Mouse (Mus musculus) lung, embryonic 16.5 days (tissue): ENCODE data around the gene Ddx39b. TPM values are rescaled to one million over a fixed set of nuclear protein-coding genes. Genes with fewer than 3 reads are reported as not detected.
A peak's percentile ranks its signal among the peaks of the same experiment; 100 is the strongest.

ENCODE experiments used
- ATAC-seq: fragments of 200-750 bp; cut with Nextera tagmentation; 2 replicates; pipeline ENCODE4 v1.8.0; 2017; ENCODE audit warnings: low read depth, mild to moderate bottlenecking, moderate library complexity
- H3K27ac ChIP-seq: fragments of 300-500 bp; sonication (generic); 2 replicates; pipeline ENCODE4 v1.5.1; 2014; ENCODE audit warnings: mild to moderate bottlenecking, control low read depth, low read length
- H3K27me3 ChIP-seq: fragments of 300-500 bp; sonication (generic); 2 replicates; pipeline ENCODE4 v1.6.1; 2014; ENCODE audit warnings: low read depth, low read length, mixed read lengths; ENCODE audit not compliant: control insufficient read depth, insufficient read depth
- H3K36me3 ChIP-seq: fragments of 300-500 bp; sonication (generic); 2 replicates; pipeline ENCODE4 v1.6.1; 2014; ENCODE audit warnings: low read length; ENCODE audit not compliant: control insufficient read depth, insufficient read depth
- H3K4me1 ChIP-seq: fragments of 300-500 bp; sonication (generic); replicated peaks from 2 replicates; pipeline ENCODE4 v1.6.1; 2014; ENCODE audit warnings: low read length, mixed read lengths; ENCODE audit not compliant: control insufficient read depth, insufficient read depth
- H3K4me2 ChIP-seq: fragments of 300-500 bp; sonication (generic); 2 replicates; pipeline ENCODE4 v1.6.1; 2014; ENCODE audit warnings: low read depth, low read length, control low read depth
- H3K4me3 ChIP-seq: fragments of 300-500 bp; sonication (generic); 2 replicates; pipeline ENCODE4 v1.5.1; 2014; ENCODE audit warnings: mild to moderate bottlenecking, low read length, control low read depth
- H3K9ac ChIP-seq: fragments of 300-500 bp; sonication (generic); 2 replicates; pipeline ENCODE4 v1.6.1; 2014; ENCODE audit warnings: low read length, control low read depth
- H3K9me3 ChIP-seq: fragments of 300-500 bp; sonication (generic); 2 replicates; pipeline ENCODE4 v1.6.1; 2016; ENCODE audit warnings: low read length; ENCODE audit not compliant: control insufficient read depth
- whole genome bisulfite sequencing: fragments of 180-500 bp; shearing (Covaris S2); extraction: QIAGEN DNeasy Blood & Tissue Kit; methylation state at CpG from one replicate; pipeline ENCODE4 v1.1.7; 2014; 5-methylcytosine and 5-hydroxymethylcytosine counted together
- polyA plus RNA-seq: library from polyadenylated mRNA; unstranded; fragments of >200 nt; fragmentation: Nextera tagmentation; extraction: Ambion mirVana; gene quantifications from 2 replicates; pipeline ENCODE4 v1.2.1, GENCODE M21; 2015

Ddx39b gene
- polyA plus RNA-seq, 1 experiment from 2014 or later: 448 TPM

GRCm38 (mm10) chr17:35255704-35256103, 14.2 kb downstream of the Ddx39b start:
- H3K4me2 ChIP-seq: no peak overlapping the region
- H3K9me3 ChIP-seq: no peaks in the 10 kb centered on the region
- H3K27ac ChIP-seq: no peak overlapping the region
- no peak overlapping the region for H3K9ac ChIP-seq
- peaks cover 27% of the 10 kb centered on the region for H3K36me3 ChIP-seq
- peaks cover 7% of the 10 kb centered on the region for H3K4me1 ChIP-seq
- H3K4me3 ChIP-seq: no peak overlapping the region
- H3K27me3 ChIP-seq: peaks cover 2% of the 10 kb centered on the region; the same call in 1 of the 2 replicates
- 49% methylated on average over 4 of the region's 4 CpGs for WGBS
- no peak for ATAC-seq

DNA sequence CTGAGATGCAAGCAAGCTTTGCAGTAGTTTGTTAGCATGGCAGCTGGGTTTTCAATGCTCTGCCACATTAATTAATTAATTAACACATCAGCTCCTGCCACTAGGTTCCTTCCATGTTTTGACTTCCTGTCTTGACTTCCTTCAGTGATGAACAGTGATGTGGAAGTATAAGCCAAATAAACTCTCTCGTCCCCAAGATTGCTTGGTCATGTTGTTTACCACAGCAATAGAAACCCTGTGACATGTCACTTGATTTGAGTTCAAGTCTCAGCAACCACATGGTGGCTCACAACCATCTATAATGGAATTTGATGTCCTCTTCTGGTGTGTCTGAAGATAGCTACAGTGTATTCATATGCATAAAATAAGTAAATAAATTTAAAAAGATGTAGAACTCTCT, 15.8 kb downstream of the Ddx39b start:
- no peak for ATAC-seq
- Histone ChIP-seq H3K36me3 (peaks cover 13% of the 10 kb centered on the region), H3K9ac (no peak overlapping the region), H3K27me3 (peaks cover 7% of the 10 kb centered on the region; the same call in 1 of the 2 replicates), H3K9me3 (no peaks in the 10 kb centered on the region), H3K4me3 (no peak overlapping the region), H3K4me2 (peak overlapping the region; percentile 59; the same call in 1 of the 2 replicates), H3K4me1 (peaks cover 7% of the 10 kb centered on the region), H3K27ac (no peak overlapping the region)
- WGBS: 45% methylated on average over 1 of the region's 1 CpGs

- Histone ChIP-seq H3K9ac (peak overlapping the region; percentile 55; the same call in 1 of the 2 replicates), H3K9me3 (no peaks in the 10 kb centered on the region), H3K36me3 (peaks cover 8% of the 10 kb centered on the region), H3K27ac (no peak overlapping the region), H3K4me2 (peak overlapping the region; percentile 59), H3K27me3 (peaks cover 8% of the 10 kb centered on the region; the same call in 1 of the 2 replicates), H3K4me1 (peaks cover 7% of the 10 kb centered on the region), H3K4me3 (peak overlapping the region; percentile 46)
- 11% methylated on average over 17 of the region's 17 CpGs for WGBS
- ATAC-seq: peak; percentile 29
These were observed 16.4 kb downstream of the Ddx39b start for GRCm38 (mm10) chr17:35257824-35258491.

DNA sequence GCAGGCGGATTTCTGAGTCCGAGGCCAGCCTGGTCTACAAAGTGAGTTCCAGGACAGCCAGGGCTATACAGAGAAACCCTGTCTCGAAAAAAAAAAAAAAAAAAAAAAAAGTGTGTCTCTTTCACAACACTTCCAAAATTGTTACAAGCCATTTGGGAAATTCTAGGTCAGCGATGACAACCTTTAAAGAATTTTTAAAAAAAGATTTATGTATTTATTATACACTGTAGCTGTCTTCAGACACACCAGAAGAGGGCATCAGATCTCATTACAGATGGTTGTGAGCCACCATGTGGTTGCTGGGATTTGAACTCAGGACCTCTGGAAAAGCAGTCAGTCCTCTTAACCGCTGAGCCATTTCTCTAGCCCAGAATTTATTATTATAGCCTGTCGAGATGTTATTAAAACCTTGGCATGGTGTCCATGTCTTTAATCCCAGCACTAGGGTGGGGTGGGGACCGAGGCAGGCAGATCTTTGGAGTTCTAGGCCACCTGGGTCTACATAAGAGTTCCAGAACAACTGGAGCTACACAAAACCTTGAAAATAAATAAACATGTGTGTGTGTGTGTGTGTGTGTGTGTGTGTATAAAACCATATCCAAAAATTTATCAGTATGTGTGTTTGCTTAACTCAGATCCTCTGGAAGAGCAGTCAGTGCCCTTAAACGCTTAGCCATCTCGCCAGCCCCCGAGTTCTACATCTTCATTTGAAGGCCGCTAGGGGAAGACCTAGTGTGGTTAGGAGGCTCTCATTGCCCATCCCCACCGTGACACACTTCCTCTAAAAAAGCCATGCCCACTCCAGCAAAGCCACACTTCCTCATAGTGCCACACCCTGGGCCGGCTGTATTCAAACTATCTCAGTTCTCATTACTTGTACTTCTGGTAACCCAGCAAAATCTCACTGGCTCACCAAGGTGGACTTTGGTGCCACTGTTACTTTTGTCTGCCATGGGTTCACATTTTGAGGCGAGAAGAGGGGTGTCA, 17.2 kb downstream of the Ddx39b start:
- WGBS: 54% methylated on average over 13 of the region's 14 CpGs
- no peak overlapping the region for H3K27ac ChIP-seq
- no peak overlapping the region for H3K4me3 ChIP-seq
- H3K4me1 ChIP-seq: peaks cover 7% of the 10 kb centered on the region
- no peaks in the 10 kb centered on the region for H3K9me3 ChIP-seq
- no peak overlapping the region for H3K9ac ChIP-seq
- ATAC-seq: no peak
- peaks cover under 1% of the 10 kb centered on the region; the same call in 1 of the 2 replicates for H3K36me3 ChIP-seq
- H3K4me2 ChIP-seq: no peak overlapping the region
- H3K27me3 ChIP-seq: peaks cover 10% of the 10 kb centered on the region; the same call in 1 of the 2 replicates

DNA sequence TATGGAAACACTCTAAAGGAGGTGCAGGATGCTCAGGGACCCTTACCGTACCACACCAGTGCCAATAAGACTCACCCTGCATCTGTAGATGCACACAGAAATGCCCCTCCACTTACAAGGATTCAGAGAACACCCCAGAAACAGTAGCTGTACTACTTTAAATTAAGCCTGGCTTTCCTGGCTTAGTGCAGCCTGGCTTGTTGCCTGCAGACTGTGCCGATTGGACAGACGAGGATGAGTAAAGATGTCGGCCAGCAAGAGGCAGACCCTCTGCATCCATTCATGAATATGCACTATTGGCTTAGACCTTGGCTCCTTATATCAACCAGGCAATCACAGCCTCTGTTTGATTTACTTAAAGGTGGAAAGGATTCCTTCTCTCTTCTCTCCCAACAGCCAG, 18.1 kb downstream of the Ddx39b start:
- no peaks in the 10 kb centered on the region for H3K36me3 ChIP-seq
- no peak overlapping the region for H3K9ac ChIP-seq
- peaks cover 10% of the 10 kb centered on the region; the same call in 1 of the 2 replicates for H3K27me3 ChIP-seq
- no peak overlapping the region for H3K27ac ChIP-seq
- no peak for ATAC-seq
- H3K4me3 ChIP-seq: no peak overlapping the region
- H3K4me2 ChIP-seq: no peak overlapping the region
- WGBS: 64% methylated on average over 4 of the region's 4 CpGs
- peaks cover 7% of the 10 kb centered on the region for H3K4me1 ChIP-seq
- H3K9me3 ChIP-seq: no peaks in the 10 kb centered on the region

GRCm38 (mm10) chr17:35261651-35262050, 20.1 kb downstream of the Ddx39b start:
- ATAC-seq: no peak
- Histone ChIP-seq H3K4me1 (peaks cover 7% of the 10 kb centered on the region), H3K36me3 (no peaks in the 10 kb centered on the region), H3K4me2 (no peak overlapping the region), H3K27me3 (peaks cover 10% of the 10 kb centered on the region; the same call in 1 of the 2 replicates), H3K9ac (no peak overlapping the region), H3K27ac (no peak overlapping the region), H3K4me3 (no peak overlapping the region), H3K9me3 (no peaks in the 10 kb centered on the region)
- 59% methylated on average over 13 of the region's 13 CpGs for WGBS

GRCm38 (mm10) chr17:35262664-35263522, 21.3 kb downstream of the Ddx39b start, which contains the start of gene H2-D1:
Gene H2-D1 (plus strand): TSS chr17:35262730.
- Histone ChIP-seq H3K4me2 (peak within 1 kb of the TSS; percentile 100), H3K36me3 (no peaks in the 10 kb centered on the region), H3K27me3 (peaks cover 10% of the 10 kb centered on the region; the same call in 1 of the 2 replicates), H3K9me3 (no peaks in the 10 kb centered on the region), H3K27ac (no peak within 1 kb of the TSS), H3K4me1 (peaks cover 4% of the 10 kb centered on the region), H3K9ac (peak within 1 kb of the TSS; percentile 73), H3K4me3 (peak within 1 kb of the TSS; percentile 71)
- under 1% methylated on average over 72 of the region's 73 CpGs for WGBS
- peak; percentile 90 for ATAC-seq

GRCm38 (mm10) chr17:35263523-35263883, 22.0 kb downstream of the Ddx39b start:
- Histone ChIP-seq H3K27ac (no peak overlapping the region), H3K27me3 (peaks cover 10% of the 10 kb centered on the region; the same call in 1 of the 2 replicates), H3K9ac (peak overlapping the region; percentile 73), H3K4me1 (0 out of 2 replicates have a peak, but pooled peaks cover 2% of the 10 kb centered on the region), H3K36me3 (no peaks in the 10 kb centered on the region), H3K4me3 (peak overlapping the region; percentile 71), H3K4me2 (peak overlapping the region; percentile 100), H3K9me3 (no peaks in the 10 kb centered on the region)
- WGBS: 1% methylated on average over 31 of the region's 31 CpGs
- ATAC-seq: peak; percentile 47
